Mouse (Mus musculus): ENCODE data around the gene Nabp2. TPM values are rescaled to one million over a fixed set of nuclear protein-coding genes. Genes with fewer than 3 reads are reported as not detected.

Nabp2 gene
- polyA plus RNA-seq, 1 experiment from 2014 or later = 147 TPM

DNA sequence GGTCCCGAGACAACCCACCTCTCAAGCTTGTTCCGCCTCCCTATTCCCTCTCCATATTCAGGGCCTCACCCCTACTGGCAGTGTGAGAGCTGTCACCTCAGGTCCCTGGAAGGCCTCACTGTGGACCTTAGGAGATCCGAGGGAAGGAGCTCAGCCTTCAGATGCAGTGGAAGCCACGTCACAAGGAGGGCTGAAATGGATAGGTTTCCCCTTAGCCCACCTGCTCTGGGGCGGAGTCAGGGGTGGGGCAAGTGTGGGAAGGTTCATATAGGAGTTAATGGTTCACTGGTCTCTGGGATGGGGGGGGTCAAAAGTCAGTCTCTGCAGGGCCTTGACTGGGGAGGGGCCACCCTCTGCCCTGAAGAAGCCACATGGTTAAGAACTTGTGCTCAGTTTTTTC lies 11.0 kb downstream of the Nabp2 start:
- no peak for ATAC-seq (replicated peaks)
- Histone ChIP-seq H3K4me2 (no peak overlapping the region), H3K9ac (no peak overlapping the region), H3K9me3 (no peaks in the 10 kb centered on the region), H3K27ac (no peak overlapping the region), H3K36me3 (replicated peaks) (peaks cover 3% of the 10 kb centered on the region; the same call in 1 of the 2 replicates), H3K4me1 (no peaks in the 10 kb centered on the region), H3K4me3 (no peak overlapping the region), H3K27me3 (replicated peaks) (no peaks in the 10 kb centered on the region)
- WGBS = 44% methylated on average over 5 of the region's 5 CpGs

DNA sequence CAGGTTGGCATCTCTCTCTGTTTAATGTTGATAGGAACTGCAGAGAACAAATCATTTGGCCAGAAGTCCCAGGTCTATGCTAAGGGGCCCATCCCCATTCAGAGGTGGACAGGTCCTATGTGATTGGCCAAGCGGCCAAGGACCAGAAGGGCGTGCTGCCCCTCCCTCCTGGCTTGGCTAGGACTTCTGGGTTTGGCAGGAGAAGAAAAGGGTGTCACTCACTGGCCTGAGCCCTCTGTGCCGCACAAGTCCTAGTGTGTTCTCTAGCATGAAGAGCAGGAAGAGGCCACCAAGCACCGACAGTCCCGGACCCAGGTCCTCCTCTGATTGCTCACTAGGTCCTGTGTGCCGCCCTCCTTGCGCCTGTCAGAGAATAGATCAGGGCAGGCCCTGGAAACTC lies 13.8 kb downstream of the Nabp2 start:
- Histone ChIP-seq H3K9ac (no peak overlapping the region), H3K4me1 (no peaks in the 10 kb centered on the region), H3K4me2 (no peak overlapping the region), H3K4me3 (no peak overlapping the region), H3K27ac (no peak overlapping the region), H3K36me3 (replicated peaks) (peaks cover 7% of the 10 kb centered on the region; the same call in 1 of the 2 replicates), H3K9me3 (no peaks in the 10 kb centered on the region), H3K27me3 (replicated peaks) (no peaks in the 10 kb centered on the region)
- WGBS = 56% methylated on average over 7 of the region's 7 CpGs
- ATAC-seq (replicated peaks) = no peak

DNA sequence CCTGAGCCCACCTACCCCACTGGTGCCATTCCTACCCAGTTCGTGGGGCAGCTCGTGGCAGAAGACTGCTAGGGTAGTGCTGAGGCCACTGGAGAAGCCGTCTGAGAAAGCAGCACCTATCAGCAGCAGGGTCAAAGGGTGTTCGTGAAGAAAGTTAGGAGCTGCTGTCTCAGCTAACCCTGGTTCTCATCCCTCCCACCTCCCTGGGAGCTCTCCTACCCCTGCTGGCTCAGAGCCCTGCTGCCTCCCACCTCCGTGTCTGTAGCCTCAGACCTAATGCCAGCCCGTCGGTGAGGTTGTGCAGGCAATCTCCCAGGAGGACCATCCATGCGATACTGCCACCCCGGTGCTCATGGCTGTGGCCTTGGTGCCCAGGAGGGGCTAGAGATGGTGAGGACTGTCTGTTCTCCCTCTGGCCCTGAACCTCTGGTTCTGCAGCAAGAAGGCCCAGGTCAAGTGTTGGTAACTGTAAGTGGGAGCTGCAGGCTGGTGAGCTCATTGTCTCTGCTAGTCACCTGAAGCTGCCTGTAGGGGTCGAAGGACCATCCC lies 14.5 kb downstream of the Nabp2 start:
- Histone ChIP-seq H3K4me1 (no peaks in the 10 kb centered on the region), H3K36me3 (replicated peaks) (peaks cover 11% of the 10 kb centered on the region; the same call in 1 of the 2 replicates), H3K27ac (no peak overlapping the region), H3K4me2 (no peak overlapping the region), H3K9me3 (no peaks in the 10 kb centered on the region), H3K4me3 (no peak overlapping the region), H3K27me3 (replicated peaks) (no peaks in the 10 kb centered on the region), H3K9ac (no peak overlapping the region)
- ATAC-seq (replicated peaks) = no peak
- WGBS = 73% methylated on average over 10 of the region's 10 CpGs

DNA sequence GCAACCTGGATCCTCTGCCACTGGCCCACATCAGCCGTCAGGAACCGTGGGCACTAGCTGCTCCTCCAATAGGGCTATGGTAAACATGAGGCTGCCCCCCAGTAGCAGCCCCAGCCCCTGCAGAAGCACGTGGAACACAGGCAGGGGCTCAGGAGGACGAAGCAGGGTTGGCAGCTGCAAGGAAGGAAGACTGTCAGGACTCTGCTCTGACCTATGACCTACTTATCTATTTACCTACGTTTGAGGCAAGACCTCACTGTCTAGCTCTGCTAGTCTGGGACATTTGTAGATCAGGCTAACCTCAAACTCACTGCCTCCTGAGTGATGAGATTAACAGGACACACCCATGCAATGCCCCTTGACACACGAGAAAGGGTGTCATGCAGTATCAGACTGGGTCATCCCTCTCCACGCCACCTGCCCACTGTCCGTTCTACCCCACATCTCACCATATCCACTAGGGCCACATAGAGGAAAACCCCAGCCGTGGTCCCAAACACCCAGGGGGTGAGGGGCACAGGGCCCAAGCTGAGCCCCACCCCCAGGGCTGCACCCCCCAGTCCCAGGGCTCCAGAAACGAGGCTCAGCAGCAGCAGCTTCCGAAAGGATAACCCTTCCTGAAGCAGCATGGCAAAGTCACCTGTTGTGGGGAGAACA lies 15.1 kb downstream of the Nabp2 start:
- WGBS = 66% methylated on average over 11 of the region's 11 CpGs
- no peak overlapping the region for H3K27ac ChIP-seq

DNA sequence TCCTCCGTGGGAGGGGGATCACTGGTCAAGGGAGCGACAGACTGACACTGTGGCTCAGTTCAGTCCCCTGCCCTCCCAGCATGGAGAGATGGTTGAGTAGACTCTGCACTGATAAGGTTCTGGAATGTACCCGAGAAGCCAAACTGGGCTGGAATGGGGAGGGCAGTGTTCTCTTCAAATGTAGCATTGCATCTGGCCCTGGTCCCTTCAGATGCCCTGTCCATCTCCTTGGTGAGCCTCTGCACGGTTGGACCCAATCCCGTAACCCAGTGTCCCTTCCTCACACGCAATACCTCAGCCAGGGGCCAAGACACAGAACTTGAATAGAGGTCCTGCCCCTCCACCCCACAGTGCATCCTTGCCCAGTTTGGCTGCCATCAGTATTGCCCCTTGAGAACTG lies 19.4 kb downstream of the Nabp2 start:
- ATAC-seq (replicated peaks) = no peak
- Histone ChIP-seq H3K36me3 (replicated peaks) (peaks cover 61% of the 10 kb centered on the region), H3K4me3 (no peak overlapping the region), H3K9ac (no peak overlapping the region), H3K4me1 (no peaks in the 10 kb centered on the region), H3K27ac (no peak overlapping the region), H3K4me2 (no peak overlapping the region), H3K9me3 (no peaks in the 10 kb centered on the region), H3K27me3 (replicated peaks) (no peaks in the 10 kb centered on the region)
- WGBS = 86% methylated on average over 6 of the region's 6 CpGs

More for the DNA sequence above, 15.1 kb downstream of the Nabp2 start:
- Histone ChIP-seq H3K27me3 (replicated peaks) (no peaks in the 10 kb centered on the region), H3K36me3 (replicated peaks) (peaks cover 18% of the 10 kb centered on the region), H3K4me3 (no peak overlapping the region), H3K9ac (no peak overlapping the region), H3K4me2 (no peak overlapping the region), H3K4me1 (no peaks in the 10 kb centered on the region), H3K9me3 (no peaks in the 10 kb centered on the region)
- ATAC-seq (replicated peaks) = peak; percentile 8; the same call in 1 of the 2 replicates

DNA sequence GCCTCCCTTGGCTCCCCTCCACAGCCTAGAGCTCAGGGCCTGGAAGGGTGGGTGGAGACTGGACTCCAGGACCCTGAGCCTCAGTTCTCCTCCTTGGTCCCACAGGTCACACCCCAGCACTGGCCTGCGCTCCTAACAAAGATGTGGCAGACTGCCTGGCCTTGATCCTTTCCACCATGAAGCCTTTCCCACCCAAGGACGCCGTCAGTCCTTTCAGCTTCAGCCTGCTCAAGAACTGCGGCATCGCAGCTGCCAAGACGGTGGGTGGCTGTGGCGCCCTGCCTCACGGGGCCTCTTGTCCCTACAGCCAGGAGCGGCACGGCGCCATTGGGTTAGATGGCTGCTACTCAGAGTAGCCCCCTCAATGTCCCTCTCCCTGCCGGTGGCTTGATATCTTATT lies 20.9 kb downstream of the Nabp2 start:
- 85% methylated on average over 12 of the region's 12 CpGs for WGBS
- no peak overlapping the region for H3K4me2 ChIP-seq
- H3K36me3 ChIP-seq (replicated peaks) = peaks cover 72% of the 10 kb centered on the region
- ATAC-seq (replicated peaks) = no peak
- H3K4me1 ChIP-seq = no peaks in the 10 kb centered on the region
- H3K27me3 ChIP-seq (replicated peaks) = no peaks in the 10 kb centered on the region
- no peaks in the 10 kb centered on the region for H3K9me3 ChIP-seq
- H3K27ac ChIP-seq = no peak overlapping the region
- no peak overlapping the region for H3K9ac ChIP-seq
- no peak overlapping the region for H3K4me3 ChIP-seq

DNA sequence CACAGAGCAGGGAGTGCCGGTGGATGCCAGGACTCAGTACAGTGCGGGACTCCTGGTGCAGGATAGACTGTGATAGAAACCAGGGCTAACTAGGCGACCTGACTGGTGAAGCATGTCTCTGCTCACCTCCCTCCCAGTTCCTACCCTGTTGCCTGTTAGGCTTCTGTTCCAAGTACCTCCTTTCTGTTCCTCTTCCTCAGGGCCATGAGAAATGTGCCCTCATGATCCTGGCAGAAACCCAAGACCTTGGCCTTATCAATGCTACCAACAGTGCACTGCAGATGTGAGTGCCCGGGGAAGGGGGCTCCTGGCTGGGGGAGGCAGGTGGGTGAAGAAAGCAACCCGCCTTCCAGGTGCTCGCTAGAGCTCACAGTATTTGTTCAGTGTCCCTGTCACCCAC lies 21.7 kb downstream of the Nabp2 start:
- H3K27me3 ChIP-seq (replicated peaks) = no peaks in the 10 kb centered on the region
- H3K4me2 ChIP-seq = no peak overlapping the region
- H3K4me1 ChIP-seq = no peaks in the 10 kb centered on the region
- no peak overlapping the region for H3K9ac ChIP-seq
- no peak overlapping the region for H3K27ac ChIP-seq
- no peak overlapping the region for H3K4me3 ChIP-seq
- peaks cover 80% of the 10 kb centered on the region for H3K36me3 ChIP-seq (replicated peaks)
- H3K9me3 ChIP-seq = no peaks in the 10 kb centered on the region
- ATAC-seq (replicated peaks) = no peak
- WGBS = 89% methylated on average over 6 of the region's 6 CpGs

DNA sequence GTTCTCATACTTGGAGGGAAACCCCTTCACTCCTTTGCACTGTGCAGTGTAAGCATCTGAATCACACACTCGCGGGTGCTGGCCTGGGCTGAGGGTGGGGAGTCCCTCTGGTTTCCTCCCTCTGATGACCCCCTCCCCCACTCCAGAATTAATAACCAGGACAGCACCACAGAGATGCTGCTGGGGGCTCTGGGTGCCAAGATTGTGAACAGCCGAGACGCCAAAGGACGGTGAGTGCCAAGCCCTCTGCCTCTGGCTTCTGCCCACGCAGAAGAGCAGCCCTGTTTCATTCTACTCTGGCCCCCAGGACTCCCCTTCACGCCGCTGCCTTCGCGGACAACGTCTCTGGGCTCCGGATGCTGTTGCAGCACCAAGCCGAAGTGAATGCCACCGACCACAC lies 22.4 kb downstream of the Nabp2 start:
- no peak for ATAC-seq (replicated peaks)
- H3K4me1 ChIP-seq = no peaks in the 10 kb centered on the region
- 86% methylated on average over 14 of the region's 14 CpGs for WGBS
- H3K36me3 ChIP-seq (replicated peaks) = peaks cover 83% of the 10 kb centered on the region
- no peak overlapping the region for H3K27ac ChIP-seq
- no peak overlapping the region for H3K9ac ChIP-seq
- H3K4me3 ChIP-seq = no peak overlapping the region
- H3K27me3 ChIP-seq (replicated peaks) = no peaks in the 10 kb centered on the region
- H3K9me3 ChIP-seq = no peaks in the 10 kb centered on the region
- H3K4me2 ChIP-seq = no peak overlapping the region

DNA sequence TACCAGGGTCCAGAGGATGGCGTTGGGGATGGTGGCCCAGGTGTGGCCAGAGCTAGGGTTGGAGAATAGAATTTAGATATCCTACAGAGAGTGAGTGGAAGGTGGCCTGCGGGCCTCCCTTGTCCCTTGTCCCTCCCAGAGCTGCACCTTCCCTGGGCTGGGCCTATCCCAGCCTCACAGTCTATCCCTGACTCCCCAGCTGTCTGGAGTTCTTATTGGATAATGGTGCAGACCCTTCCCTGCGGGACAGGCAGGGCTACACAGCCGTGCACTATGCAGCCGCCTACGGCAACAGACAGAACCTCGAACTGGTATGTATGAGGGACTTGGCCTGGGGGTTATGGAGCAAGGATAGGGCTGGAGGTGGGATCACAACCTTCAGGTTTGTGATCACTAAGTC lies 25.4 kb downstream of the Nabp2 start:
- Histone ChIP-seq H3K4me2 (no peak overlapping the region), H3K9me3 (no peaks in the 10 kb centered on the region), H3K27ac (no peak overlapping the region), H3K27me3 (replicated peaks) (no peaks in the 10 kb centered on the region), H3K9ac (no peak overlapping the region), H3K4me1 (no peaks in the 10 kb centered on the region), H3K4me3 (no peak overlapping the region), H3K36me3 (replicated peaks) (peaks cover 95% of the 10 kb centered on the region)
- WGBS = 94% methylated on average over 7 of the region's 7 CpGs
- no peak; the same call in 1 of the 2 replicates for ATAC-seq (replicated peaks)

DNA sequence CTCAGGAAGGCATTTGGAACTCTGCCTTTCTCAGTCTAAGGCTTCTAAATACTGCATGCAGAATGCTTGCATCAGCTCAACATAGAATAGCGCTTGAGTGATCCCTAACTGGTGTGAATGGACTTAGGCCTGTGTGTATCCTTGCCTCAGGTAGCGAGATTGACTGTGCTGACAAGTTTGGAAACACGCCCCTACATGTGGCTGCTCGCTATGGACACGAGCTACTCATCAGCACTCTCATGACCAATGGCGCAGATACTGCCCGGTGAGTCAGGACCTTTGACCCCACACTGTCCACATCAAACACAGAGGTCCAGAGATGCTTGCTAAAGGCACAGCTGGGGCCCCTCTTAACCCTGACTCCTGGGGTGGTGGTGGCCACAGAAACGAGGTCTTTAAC lies 28.8 kb downstream of the Nabp2 start:
- H3K9me3 ChIP-seq = no peaks in the 10 kb centered on the region
- WGBS = 85% methylated on average over 8 of the region's 8 CpGs
- no peak overlapping the region for H3K4me3 ChIP-seq
- no peak overlapping the region for H3K27ac ChIP-seq
- H3K4me2 ChIP-seq = no peak overlapping the region
- peaks cover 68% of the 10 kb centered on the region for H3K36me3 ChIP-seq (replicated peaks)
- no peaks in the 10 kb centered on the region for H3K27me3 ChIP-seq (replicated peaks)
- peaks cover 18% of the 10 kb centered on the region for H3K4me1 ChIP-seq
- no peak overlapping the region for H3K9ac ChIP-seq
- no peak for ATAC-seq (replicated peaks)

DNA sequence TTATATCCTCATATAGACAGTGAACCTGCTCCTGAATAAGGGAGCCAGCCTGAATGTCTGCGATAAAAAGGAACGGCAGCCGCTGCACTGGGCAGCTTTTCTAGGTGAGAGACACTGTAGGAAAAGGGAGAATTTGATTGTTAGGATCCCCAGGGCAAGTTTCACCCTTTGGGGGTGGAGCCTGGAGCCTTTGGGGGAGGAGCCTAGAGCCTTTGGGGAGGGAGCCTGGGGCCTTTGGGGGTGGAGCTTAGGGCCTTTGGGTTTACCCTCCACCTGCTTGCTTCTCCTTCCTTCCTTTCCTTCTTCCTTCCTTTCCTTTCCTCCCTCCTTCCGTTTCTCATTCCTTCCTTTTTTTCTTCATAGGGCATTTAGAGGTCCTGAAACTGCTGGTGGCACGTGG lies 30.7 kb downstream of the Nabp2 start:
- Histone ChIP-seq H3K4me3 (no peak overlapping the region), H3K9ac (no peak overlapping the region), H3K4me1 (peaks cover 27% of the 10 kb centered on the region), H3K27me3 (replicated peaks) (no peaks in the 10 kb centered on the region), H3K27ac (no peak overlapping the region), H3K4me2 (no peak overlapping the region), H3K36me3 (replicated peaks) (peaks cover 49% of the 10 kb centered on the region), H3K9me3 (no peaks in the 10 kb centered on the region)
- ATAC-seq (replicated peaks) = no peak
- WGBS = 84% methylated on average over 5 of the region's 5 CpGs

DNA sequence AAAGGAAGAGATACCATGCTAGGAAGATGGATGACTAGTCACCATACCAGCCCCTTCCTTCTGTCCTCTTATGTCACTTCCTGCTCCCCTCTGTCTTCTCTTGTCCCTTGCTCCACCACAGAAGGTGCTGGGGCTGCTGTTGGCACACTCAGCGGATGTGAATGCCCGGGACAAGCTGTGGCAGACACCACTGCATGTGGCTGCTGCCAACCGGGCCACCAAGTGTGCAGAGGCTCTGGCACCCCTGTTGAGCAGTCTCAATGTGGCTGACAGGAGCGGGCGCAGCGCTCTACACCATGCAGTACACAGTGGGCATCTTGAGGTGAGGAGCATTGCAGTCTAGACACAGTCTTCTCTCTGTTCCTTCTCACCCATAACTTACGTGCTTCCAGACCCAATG lies 32.0 kb downstream of the Nabp2 start:
- no peak for ATAC-seq (replicated peaks)
- H3K4me1 ChIP-seq = peaks cover 27% of the 10 kb centered on the region
- no peak overlapping the region for H3K4me3 ChIP-seq
- H3K27ac ChIP-seq = no peak overlapping the region
- WGBS = 94% methylated on average over 7 of the region's 7 CpGs
- H3K36me3 ChIP-seq (replicated peaks) = peaks cover 36% of the 10 kb centered on the region
- no peaks in the 10 kb centered on the region for H3K9me3 ChIP-seq
- no peaks in the 10 kb centered on the region for H3K27me3 ChIP-seq (replicated peaks)
- H3K9ac ChIP-seq = no peak overlapping the region
- no peak overlapping the region for H3K4me2 ChIP-seq

DNA sequence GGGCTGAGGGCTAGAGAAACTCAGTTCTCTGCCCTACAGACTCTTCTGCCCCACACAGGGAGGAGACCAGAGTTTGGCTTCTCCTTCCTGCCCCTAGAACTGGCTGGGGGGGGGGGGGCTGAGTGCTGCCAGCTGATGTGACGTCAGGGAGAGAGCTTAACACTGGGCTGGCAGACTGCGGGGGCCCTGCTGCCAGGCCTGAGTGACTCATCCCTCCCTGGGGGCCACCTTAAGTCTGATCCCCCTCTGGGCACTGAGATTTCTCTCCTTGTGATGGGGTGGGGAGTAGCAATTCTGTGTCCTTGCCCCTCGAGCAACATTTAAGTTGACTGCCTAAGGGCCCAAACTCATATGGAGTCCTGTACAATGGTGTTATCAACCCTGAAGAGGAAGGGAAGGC lies 32.8 kb downstream of the Nabp2 start:
- Histone ChIP-seq H3K27ac (peak overlapping the region; percentile 97; the same call in 1 of the 2 replicates), H3K27me3 (replicated peaks) (no peaks in the 10 kb centered on the region), H3K4me2 (peak overlapping the region; percentile 71), H3K4me3 (peak overlapping the region; percentile 70), H3K4me1 (peaks cover 27% of the 10 kb centered on the region), H3K9me3 (no peaks in the 10 kb centered on the region), H3K36me3 (replicated peaks) (peaks cover 28% of the 10 kb centered on the region), H3K9ac (peak overlapping the region; percentile 86)
- no peak for ATAC-seq (replicated peaks)
- 44% methylated on average over 3 of the region's 3 CpGs for WGBS
